Mouse (Mus musculus) liver, adult 2 months (tissue): ENCODE measurements around the gene Ppp3ca.

Experiments used
- CTCF ChIP-seq: fragments of 200-500 bp; IDR thresholded peaks from 2 replicates; pipeline ENCODE4 v1.5.1; 2011; ENCODE audit warnings: low read depth, low read length, control low read depth
- POLR2A ChIP-seq: fragments of 200-500 bp; IDR thresholded peaks from 2 replicates; pipeline ENCODE4 v1.6.1; 2011; ENCODE audit warnings: low read length, control low read depth; ENCODE audit not compliant: insufficient read depth; ENCODE audit errors: extremely low read depth

DNA sequence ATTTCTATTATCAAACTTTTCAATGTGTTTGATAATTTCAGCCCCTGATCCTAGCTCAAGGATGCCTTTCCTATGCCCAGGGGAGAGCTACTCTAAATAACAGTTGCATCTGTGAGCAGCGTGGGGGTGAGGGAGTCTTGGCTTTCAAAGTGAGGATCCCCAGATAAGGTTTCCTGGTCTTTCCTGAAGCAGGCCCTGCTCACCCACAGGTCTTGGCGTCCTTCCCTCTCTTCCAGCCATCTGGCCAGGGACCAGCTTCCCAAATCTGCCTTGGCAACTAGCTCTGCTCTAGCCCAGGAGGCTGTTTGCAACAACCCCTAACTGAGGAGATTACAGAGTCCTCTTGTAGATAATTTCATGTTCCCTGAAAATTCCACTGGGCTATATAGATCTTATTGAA lies 1.9 kb upstream of the Ppp3ca start:
- TF ChIP-seq CTCF (no peak), POLR2A (no peak)
